In genomic region chr14:118987523-118988496, GRCm38 (mm10) we compare ENCODE assay signal across 9 mouse cellular contexts. TPM values are rescaled to one million over a fixed set of nuclear protein-coding genes. Genes with fewer than 3 reads are reported as not detected.
A peak's percentile ranks its signal among the peaks of the same experiment; 100 is the strongest.
DNase-seq lines count a peak whose midpoint lies in the region; ATAC-seq lines count a peak whose summit lies in the region.
"Had no signal": no experiment of that assay in that cellular context is flagged by ENCODE, and none has a peak within 500 bp of the region (broad histone marks: within the 10 kb centered on the region; RNA-seq: fewer than 3 reads in every experiment).

No protein-coding gene starts in this region.

- H3K27ac ChIP-seq in forebrain, embryonic 11.5 days (ENCODE audit: low read depth, low read length): no peak overlapping the region
- H3K27ac ChIP-seq in forebrain, embryonic 15.5 days (replicated peaks): no peak overlapping the region
- no peak overlapping the region for H3K27ac ChIP-seq in liver, embryonic 12.5 days
- H3K27ac ChIP-seq: embryonic facial prominence, embryonic 12.5 days had no signal

- H3K9me3 ChIP-seq in forebrain, embryonic 11.5 days (ENCODE audit: control insufficient read depth, low read length): no peaks in the 10 kb centered on the region
- H3K9me3 ChIP-seq in forebrain, embryonic 15.5 days: no peaks in the 10 kb centered on the region
- no peaks in the 10 kb centered on the region for H3K9me3 ChIP-seq in liver, embryonic 12.5 days (replicated peaks)
- H3K9me3 ChIP-seq: embryonic facial prominence, embryonic 12.5 days had no signal

- H3K9ac ChIP-seq in forebrain, embryonic 11.5 days (ENCODE audit: low read length): no peak overlapping the region
- no peak overlapping the region for H3K9ac ChIP-seq in forebrain, embryonic 15.5 days (replicated peaks)
- H3K9ac ChIP-seq in liver, embryonic 12.5 days: 0 out of 2 replicates have a peak overlapping the region, but pooled peaks have one; percentile 19
- H3K9ac ChIP-seq: embryonic facial prominence, embryonic 12.5 days had no signal

- H3K36me3 ChIP-seq in forebrain, embryonic 11.5 days (ENCODE audit: control insufficient read depth, insufficient read depth, low read length): peaks cover 3% of the 10 kb centered on the region; the same call in 1 of the 2 replicates
- peaks cover 8% of the 10 kb centered on the region; the same call in 1 of the 2 replicates for H3K36me3 ChIP-seq in forebrain, embryonic 15.5 days
- H3K36me3 ChIP-seq in liver, embryonic 12.5 days: peaks cover 3% of the 10 kb centered on the region; the same call in 1 of the 2 replicates

- H3K4me3 ChIP-seq in forebrain, embryonic 11.5 days (ENCODE audit: low read depth, low read length): no peak overlapping the region
- H3K4me3 ChIP-seq in forebrain, embryonic 15.5 days: no peak overlapping the region
- peak overlapping the region; percentile 15; the same call in 1 of the 2 replicates for H3K4me3 ChIP-seq in liver, embryonic 12.5 days
- H3K4me3 ChIP-seq: embryonic facial prominence, embryonic 12.5 days had no signal

- H3K4me2 ChIP-seq in forebrain, embryonic 11.5 days (ENCODE audit: low read depth, low read length, severe bottlenecking): no peak overlapping the region
- H3K4me2 ChIP-seq in forebrain, embryonic 15.5 days (replicated peaks): no peak overlapping the region
- H3K4me2 ChIP-seq in liver, embryonic 12.5 days: peak overlapping the region; percentile 58
- H3K4me2 ChIP-seq: embryonic facial prominence, embryonic 12.5 days had no signal

- H3K4me1 ChIP-seq in forebrain, embryonic 11.5 days (replicated peaks; ENCODE audit: control insufficient read depth, insufficient read depth, low read length): no peaks in the 10 kb centered on the region
- H3K4me1 ChIP-seq in forebrain, embryonic 15.5 days: no peaks in the 10 kb centered on the region
- peaks cover 19% of the 10 kb centered on the region for H3K4me1 ChIP-seq in liver, embryonic 12.5 days
- H3K4me1 ChIP-seq: embryonic facial prominence, embryonic 12.5 days had no signal

- no peaks in the 10 kb centered on the region for H3K27me3 ChIP-seq in forebrain, embryonic 11.5 days (ENCODE audit: control insufficient read depth, insufficient read depth, low read length)
- H3K27me3 ChIP-seq in forebrain, embryonic 15.5 days: no peaks in the 10 kb centered on the region
- no peaks in the 10 kb centered on the region for H3K27me3 ChIP-seq in liver, embryonic 12.5 days (replicated peaks)
- H3K27me3 ChIP-seq: embryonic facial prominence, embryonic 12.5 days had no signal

- WGBS in forebrain, embryonic 11.5 days: 52% methylated on average over 13 of the region's 13 CpGs
- 53% methylated on average over 13 of the region's 13 CpGs for WGBS in forebrain, embryonic 15.5 days
- 32% methylated on average over 13 of the region's 13 CpGs for WGBS in liver, embryonic 12.5 days (ENCODE audit: insufficient replicate concordance)

- no peak for DNase-seq in forebrain, embryonic 11.5 days (ENCODE audit: low spot score)
- peak; percentile 12 for DNase-seq in 3T3-L1 (ENCODE audit: low read depth, low spot score)
- DNase-seq in embryo, embryonic 10.5 days (ENCODE audit: low spot score): peak; percentile 45
- DNase-seq in gastrocnemius, postnatal 10 days: no peak
- DNase-seq in gastrocnemius, postnatal 25 days: no peak
- DNase-seq in Muller cell, postnatal 12 days (ENCODE audit: inconsistent ontology term): no peak

- peak; percentile 70 for ATAC-seq in forebrain, embryonic 11.5 days (replicated peaks; ENCODE audit: low FRiP score)
- ATAC-seq in forebrain, embryonic 15.5 days (replicated peaks): no peak
- peak; percentile 98 for ATAC-seq in liver, embryonic 12.5 days

RNA-seq across cellular contexts. Expression of gene Dnajc3, which starts 50.0 kb away (rescaled TPM):
- polyA plus RNA-seq in forebrain, embryonic 11.5 days (2014; fragmentation: Nextera tagmentation; extraction: Ambion mirVana): 25.9 and 27.8 TPM in 2 replicates
- 17.9 and 19.0 TPM in 2 replicates for polyA plus RNA-seq in forebrain, embryonic 15.5 days (2015; fragmentation: Nextera tagmentation; extraction: Ambion mirVana)
- 36.8 and 37.7 TPM in 2 replicates for polyA plus RNA-seq in liver, embryonic 12.5 days (2016; fragmentation: Nextera tagmentation; extraction: Ambion mirVana)
- 10 to 100 TPM; 22.3 to 25.9 TPM for total RNA-seq in gastrocnemius, postnatal 10 days (2021)
- total RNA-seq in gastrocnemius, postnatal 25 days (2021): 10 to 100 TPM; 18.9 to 20.8 TPM

Comparison
In these comparisons a context has a peak if more than half of its experiments do, and no peak if none do; other contexts are left out.
1. DNase-seq: peak in 3T3-L1 (single experiment) and embryo, embryonic 10.5 days (single experiment); none in forebrain, embryonic 11.5 days (single experiment), gastrocnemius, postnatal 10 days (single experiment), gastrocnemius, postnatal 25 days (single experiment) and Muller cell, postnatal 12 days (single experiment).